Mouse (Mus musculus): ENCODE results near the gene Kcnd3.

DNA sequence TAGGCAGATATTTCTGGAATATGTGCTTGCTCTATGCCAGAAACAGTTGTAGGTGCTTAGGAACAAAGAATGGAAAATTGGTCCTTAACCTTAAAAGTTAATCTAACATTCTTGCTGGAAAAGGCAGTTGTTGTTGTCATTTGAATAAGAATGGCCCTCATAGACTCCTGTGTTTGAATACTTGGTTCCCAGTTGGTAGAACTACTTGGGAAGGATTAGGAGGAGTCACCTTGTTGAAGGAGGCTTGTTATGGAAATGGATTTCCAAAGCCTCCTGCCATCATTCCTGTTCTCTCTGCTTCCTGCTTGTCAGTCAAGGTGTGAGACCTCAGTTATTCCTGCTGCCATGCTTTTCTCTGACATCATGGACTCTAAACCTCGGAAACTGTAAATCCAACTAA, 33.7 kb upstream of the Kcnd3 start:
- no peak for TF ChIP-seq CTCF (IDR thresholded peaks at IDR 0.05; ENCODE audit: low read depth, low read length)
- no peak for TF ChIP-seq GATA1 (IDR thresholded peaks at IDR 0.05; ENCODE audit: borderline replicate concordance, low read length)
